Mouse (Mus musculus) heart, postnatal 10 days (tissue): ENCODE measurements around the gene Rbpms2. TPM values are rescaled to one million over a fixed set of nuclear protein-coding genes. Genes with fewer than 3 reads are reported as not detected.

ENCODE experiments used
- DNase-seq, 2 experiments: peaks; one replicate each; pipeline ENCODE4 v3.0.0; 2021
- intact Hi-C: fragments of 180-260 bp; cut with DNase I; formaldehyde crosslinking; loops from one replicate; pipeline ENCODE4 v1.15.1; 2025
- total RNA-seq, 2 experiments: library from RNA; stranded (reverse); gene quantifications; 2 replicates each; pipeline ENCODE4 v1.2.3; 2021

The Rbpms2 gene
- 10 to 100 TPM; 54.4 to 57.7 TPM for total RNA-seq

DNA sequence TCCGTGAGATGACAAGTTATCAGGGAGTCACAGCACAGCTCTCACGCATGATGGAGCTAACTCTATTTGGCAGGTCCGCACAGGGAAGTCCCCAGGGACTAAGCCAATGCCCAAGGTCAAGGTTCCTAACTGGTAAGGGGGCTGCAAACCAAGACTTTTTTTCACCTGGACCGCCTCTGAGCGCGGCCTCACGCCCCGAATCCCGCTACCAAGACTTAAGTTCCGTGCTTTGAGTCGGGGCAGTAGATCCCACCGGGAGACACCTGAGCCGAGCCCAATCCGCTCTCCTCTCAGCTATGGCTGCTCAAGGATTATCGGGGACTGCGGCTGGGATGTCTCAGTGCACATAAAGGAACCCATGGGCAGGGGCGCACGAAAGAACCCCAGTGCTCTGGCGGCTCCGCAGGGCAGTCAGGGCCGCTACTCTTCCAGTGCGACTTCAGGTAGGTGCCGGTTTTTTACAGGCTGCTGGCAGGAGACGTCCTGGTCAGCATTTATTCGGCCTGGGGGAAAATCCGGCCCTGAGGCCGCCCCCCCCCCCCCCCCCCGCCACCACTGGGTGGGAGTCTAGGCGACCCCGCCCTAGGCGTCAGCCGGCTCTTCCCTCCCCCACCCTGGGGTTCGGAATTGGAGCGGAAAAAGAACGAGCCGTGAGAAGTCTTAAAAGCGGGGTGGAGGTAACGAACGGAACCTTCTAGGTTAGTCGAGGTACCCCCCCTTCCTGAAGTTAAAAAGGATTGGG lies at the start of gene Rbpms2:
TSS of gene Rbpms2 (plus strand) at position 624 of the 742 bp plus-strand sequence.
- peak; percentile 67 to 72 for DNase-seq
- intact Hi-C loops: loop anchor here (2.0 kb wide), 1 partner anchor 32 kb away; no protein-coding TSS in a partner anchor

DNA sequence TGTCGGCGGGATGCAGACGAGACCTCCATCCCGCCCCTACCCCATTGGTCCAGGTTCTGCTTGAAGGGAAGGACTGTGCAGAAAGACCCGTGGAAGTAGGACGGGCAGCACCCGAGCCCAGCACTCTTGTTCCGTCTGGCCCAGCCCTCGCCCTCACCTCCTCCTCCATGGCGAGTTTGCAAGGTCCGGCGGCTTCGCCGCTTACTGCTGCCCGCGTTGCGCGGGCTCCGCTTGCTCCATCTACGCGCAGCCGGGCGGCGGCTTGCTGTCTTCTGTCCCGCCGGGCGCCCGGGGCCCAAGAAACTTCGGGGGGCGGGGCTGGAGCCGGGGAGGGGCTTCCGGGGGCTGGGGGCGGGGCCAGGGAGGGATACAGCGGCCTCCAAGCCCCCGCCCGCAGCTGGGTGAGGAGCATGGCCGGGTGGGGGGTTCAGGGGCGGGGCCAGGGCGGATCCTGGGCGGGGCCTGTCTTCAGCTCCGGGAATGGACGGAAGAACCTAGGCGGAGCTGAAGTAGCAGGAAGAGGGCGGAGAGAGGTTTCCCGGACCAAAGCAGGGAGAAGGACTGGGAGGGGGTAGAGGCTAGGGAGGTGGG lies 49.6 kb upstream of the Rbpms2 start, which contains the start of gene Plekho2:
TSS of gene Plekho2 (minus strand) at position 260 of the 591 bp plus-strand sequence.
- intact Hi-C loops: loop anchor here (2.0 to 10.0 kb wide), 5 partner anchors 17 to 148 kb away; partner anchors contain the start of gene Spg21
- DNase-seq: peak; percentile 94 to 95

DNA sequence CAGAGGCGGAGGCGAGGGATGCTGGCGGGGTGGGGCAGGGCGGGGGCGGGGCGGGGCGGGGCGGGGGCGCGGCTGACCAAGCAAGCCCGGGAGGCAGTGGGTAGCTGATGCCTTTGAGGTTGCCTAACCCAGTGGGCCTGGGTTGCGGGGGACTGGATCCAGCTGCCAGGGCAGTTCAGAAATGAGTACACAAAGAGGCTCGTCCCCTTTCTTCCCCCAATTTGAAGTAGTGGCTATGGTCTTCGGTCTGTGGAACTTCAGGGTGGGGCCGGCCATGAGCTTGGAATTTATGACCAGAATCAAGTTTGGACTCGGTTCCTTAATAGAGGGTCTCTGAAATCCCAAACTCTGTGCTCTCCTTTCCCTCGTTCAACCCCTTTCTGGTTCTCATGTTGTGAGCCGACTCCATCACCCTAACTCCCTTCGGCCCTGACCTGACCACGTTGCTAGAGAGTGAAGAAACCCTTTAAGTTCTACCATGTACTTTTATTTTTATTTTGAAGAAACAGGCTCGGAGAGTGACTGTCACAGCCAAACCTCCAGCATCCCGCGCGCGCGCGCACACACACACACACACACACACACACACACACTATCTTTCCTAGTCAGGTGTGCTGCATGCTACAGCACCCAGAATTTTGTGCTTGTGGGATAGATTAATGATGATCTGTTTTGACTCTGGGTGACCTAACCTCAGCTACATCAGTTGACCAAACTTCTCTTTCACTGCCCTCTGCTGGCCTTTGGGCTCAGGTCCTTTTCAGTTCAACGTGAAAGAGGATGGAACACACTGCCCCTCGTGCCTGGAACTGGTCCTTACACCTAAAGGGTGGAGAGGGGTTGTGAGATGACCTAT lies 48.8 kb upstream of the Rbpms2 start:
- intact Hi-C loops: loop anchor here (1.0 to 10.0 kb wide), 3 partner anchors 56 to 148 kb away; partner anchors contain the start of gene Spg21
- DNase-seq: peak; percentile 93

DNA sequence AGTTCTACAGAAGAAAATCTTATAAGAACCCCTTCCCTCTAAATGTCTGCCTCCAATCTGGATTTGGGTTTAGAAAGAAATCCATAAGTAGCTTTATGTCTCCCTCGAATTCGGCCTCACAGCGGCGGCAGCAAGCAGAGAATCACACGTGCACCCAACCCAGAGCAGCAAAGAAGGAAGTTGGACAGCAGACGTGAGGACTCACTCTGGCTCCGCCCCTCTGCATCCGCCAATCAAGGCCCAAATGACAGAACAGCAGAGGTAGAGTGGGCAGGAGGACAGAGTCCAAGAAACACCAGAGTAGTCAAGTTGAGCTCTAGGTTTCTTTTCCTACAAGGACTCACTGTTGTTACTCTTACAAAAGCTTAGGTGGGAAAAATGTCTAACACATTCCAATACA lies 46.4 kb upstream of the Rbpms2 start:
- intact Hi-C loops: loop anchor here (5.0 to 10.0 kb wide), 2 partner anchors 118 to 151 kb away; partner anchors contain the start of gene Spg21
- DNase-seq: peak in 1 of 2 experiments; percentile 27

DNA sequence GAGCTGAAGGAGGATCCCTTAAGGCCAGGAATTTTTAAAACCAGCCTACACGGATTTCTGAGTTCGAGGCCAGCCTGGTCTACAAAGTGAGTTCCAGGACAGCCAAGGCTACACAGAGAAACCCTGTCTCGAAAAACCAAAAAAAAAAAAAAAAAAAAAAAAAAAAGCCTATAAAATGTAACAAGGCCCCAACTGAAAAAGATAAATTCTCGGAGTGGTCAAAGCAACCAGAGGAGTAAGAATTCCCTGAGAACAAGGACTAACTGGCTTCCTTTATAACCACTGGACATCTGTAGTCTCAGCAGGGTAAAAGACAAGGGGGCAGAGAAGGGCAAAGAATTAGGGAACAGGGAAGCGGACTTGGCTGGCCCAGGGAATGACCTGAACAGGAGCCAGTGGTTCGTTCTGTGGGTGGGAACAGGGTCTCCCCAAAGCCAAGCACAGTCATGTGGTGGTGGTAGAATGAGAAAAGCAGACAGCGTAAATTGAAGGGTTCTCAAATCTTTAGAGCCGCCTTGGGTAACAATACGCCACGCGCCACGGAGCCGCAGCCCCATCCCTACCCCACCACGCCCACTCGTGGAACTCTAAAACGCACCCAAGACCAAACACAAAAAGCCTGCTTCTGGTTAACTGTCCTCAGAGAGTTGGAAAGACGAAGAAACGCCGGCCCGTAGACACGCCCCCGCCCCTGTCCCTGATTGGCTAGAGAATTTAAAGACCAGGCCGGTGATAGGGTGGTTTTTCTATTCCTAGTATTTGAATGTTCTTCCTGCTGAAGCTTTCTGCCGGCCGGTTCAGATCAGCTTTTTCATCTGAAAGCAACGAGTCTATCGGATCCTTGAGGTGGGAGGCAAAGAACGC lies 42.8 kb upstream of the Rbpms2 start, which contains the start of gene Pif1:
TSS of gene Pif1 (plus strand) at position 755 of the 864 bp plus-strand sequence.
- DNase-seq: peak; percentile 89
- intact Hi-C loops: loop anchor here (5.0 to 10.0 kb wide), 2 partner anchors 122 to 194 kb away; partner anchors contain the start of genes Kbtbd13 and Spg21

DNA sequence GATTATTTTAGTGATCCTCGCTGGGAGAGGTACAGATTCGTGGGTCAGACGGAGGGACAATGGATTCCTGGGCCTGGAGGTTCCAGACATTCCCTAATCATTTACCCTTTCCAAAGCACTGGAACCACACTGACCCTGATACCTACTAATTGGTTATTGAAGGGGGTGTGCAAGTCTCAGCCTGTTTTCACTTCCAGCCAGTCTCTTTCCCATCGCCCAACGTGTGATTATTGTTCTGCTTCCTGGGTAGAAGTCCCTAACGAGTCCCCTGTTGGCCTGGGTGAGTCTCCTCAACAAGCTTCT lies 42.2 kb upstream of the Rbpms2 start:
- intact Hi-C loops: loop anchor here (5.0 to 10.0 kb wide), 2 partner anchors 122 to 195 kb away; partner anchors contain the start of genes Kbtbd13 and Spg21
- no peak for DNase-seq

DNA sequence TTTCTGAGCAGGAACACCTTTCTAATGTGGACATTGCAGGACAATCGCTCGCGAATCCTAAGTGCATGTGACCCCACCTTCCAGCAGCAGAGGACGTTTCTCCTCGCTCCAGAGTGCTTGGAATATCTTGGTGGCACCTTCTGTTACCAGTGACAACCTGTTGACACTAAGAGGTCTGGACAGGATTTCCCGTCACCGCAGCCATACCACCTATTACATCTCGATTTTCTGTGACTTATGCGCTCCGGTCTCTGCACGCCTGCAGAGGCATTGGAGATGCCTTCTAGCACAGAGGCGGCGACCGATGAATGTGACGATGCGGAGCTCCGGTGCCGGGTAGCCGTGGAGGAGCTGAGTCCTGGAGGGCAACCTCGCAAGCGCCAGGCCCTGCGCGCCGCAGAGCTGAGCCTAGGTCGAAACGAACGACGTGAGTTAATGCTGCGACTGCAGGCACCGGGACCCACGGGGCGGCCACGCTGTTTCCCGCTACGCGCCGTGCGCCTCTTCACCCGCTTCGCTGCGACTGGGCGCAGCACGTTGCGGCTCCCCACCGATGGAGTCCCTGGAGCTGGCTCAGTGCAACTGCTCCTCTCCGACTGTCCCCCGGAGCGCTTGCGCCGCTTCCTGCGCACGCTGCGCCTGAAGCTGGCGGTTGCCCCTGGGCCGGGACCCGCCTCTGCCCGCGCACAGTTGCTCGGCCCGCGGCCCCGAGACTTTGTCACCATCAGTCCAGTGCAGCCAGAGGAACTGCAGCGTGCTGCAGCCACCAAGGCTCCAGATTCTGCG lies 41.7 kb upstream of the Rbpms2 start:
- intact Hi-C loops: loop anchor here (5.0 to 10.0 kb wide), 2 partner anchors 123 to 195 kb away; partner anchors contain the start of genes Kbtbd13 and Spg21
- peak; percentile 37 to 48 for DNase-seq

DNA sequence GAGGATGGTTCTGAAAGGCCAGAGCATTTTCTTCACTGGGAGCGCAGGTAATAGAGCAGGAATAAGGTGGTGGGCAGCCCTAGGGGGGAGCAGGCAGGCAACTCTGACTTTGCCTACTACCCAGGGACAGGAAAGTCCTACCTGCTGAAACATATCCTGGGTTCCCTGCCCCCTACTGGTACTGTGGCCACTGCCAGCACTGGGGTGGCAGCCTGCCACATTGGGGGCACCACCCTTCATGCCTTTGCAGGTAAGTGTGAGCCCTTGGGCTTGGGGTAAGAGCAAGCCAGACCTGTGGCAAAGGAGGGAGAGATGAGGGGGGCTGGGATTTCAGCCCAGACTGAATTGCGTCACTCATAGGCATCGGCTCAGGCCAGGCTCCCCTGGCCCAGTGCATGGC lies 40.4 kb upstream of the Rbpms2 start:
- DNase-seq: no peak
- intact Hi-C loops: loop anchor here (5.0 to 10.0 kb wide), 2 partner anchors 124 to 197 kb away; partner anchors contain the start of genes Kbtbd13 and Spg21

DNA sequence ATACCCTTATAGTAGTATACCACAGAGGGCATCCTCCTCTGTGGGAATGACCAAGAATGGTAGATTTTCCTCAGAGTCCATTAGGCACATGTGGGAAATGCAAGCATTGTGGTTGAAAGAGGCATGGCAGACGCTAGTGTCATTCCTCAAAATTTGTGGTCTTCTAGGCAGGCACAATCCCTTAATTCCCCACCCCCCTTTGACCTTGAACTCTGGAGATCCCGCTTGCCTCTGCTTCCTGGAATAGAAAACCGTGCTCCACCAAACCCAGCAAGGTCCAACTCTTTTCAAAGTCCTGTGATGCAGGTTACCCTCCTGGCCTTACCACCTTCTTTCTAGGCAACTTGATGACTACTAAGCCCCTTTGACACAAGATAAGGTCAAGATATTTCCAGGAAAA lies 36.7 kb upstream of the Rbpms2 start:
- intact Hi-C loops: no loop called here
- DNase-seq: no peak

DNA sequence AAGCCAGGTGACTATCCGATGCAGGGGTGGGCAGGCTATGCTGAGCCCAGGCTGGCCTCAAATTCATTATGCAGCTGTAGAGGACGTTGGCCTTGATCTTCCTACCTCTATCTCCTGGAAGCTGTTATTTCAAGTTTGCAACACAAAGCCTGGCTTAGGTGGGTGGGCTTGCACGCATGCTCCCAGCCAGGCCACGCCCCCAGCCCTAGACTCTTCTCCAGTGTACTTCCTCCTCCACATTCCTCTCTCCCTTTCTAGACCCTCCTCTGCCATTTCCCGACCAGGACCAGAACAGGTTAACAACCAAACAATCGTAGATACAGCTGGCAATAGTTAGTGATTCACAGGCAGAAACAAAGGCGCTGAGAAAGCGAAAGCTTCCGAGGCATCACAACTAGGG lies 35.9 kb upstream of the Rbpms2 start:
- intact Hi-C loops: no loop called here

DNA sequence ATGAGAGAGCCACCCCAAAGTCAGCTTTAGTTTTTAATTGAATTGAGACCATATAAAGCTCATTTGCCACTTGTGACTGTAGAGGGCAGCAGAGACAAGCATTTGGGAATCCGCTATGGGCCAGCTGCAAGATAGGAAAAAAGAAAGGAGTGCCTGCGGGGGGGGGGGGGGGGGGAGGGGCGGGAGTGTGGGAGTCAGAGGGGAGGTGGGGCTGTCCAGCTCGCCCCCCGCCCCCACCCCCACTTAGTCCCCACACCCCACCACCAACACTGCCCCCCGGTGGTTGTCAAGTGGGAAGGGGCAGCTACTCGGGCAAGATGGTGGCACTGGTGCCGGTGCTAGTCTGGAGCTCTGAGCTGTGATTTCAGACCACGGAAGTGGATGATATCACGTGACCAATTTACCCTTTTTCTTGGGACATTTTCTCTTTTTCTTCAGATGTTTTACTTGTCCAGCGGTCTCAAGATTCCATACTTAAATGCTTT lies 30.6 kb upstream of the Rbpms2 start:
- peak; percentile 66 to 78 for DNase-seq
- intact Hi-C loops: no loop called here

More for the DNA sequence above, 35.9 kb upstream of the Rbpms2 start:
- no peak for DNase-seq

DNA sequence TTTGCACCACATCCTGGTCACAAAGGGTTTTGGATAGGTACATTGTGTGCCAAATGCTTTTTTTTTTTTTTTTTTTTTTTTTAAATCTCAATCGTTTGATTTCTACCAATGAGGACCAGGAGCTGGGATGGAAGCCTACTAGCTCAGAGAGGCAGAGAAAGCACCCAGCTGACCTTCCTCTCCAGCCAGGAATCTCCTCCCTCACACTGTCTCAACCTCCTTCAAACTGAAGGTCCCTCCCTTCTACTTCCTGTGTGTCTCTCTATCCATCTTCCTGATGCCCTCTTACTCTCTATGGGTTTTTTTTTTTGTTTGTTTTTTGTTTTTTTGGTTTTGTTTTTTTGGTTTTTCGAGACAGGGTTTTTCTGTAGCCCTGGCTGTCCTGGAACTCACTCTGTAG lies 28.5 kb upstream of the Rbpms2 start:
- intact Hi-C loops: no loop called here
- no peak for DNase-seq

DNA sequence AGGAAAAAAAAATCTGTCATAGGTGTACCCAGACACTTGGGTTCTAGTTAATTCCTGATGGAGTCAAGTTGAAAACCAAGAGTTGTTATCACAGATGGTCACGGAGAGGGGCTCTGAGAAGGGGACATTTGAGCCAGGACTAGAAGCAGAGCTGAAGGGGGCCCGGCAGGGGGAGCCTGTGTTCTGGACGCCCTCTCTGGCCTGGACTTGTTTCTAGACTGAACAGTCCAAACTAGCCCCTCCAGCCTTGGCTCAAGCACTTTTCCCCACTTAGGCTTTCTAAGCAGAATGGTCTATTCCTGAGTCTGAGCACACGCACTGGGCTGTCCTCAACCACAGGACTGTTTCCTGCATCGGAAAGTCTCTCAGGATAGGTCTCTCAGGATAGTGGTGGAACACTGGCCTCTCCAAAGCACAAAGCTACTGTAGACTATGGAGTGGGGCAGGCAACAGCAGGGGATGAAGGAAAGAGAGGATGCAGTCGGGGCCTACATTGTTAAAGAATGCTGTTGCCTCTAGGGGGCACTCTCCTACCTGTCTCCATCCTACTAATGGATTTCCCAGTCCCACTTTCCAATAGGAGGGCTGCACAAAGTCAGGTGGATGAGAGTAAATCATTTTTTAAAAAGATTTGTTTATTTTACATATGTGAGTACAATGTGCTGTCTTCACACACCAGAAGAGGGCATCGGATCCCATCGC lies 25.9 kb upstream of the Rbpms2 start:
- intact Hi-C loops: loop anchor here (2.0 kb wide), 1 partner anchor 247 kb away; no protein-coding TSS in a partner anchor
- DNase-seq: peak in 1 of 2 experiments; percentile 27

DNA sequence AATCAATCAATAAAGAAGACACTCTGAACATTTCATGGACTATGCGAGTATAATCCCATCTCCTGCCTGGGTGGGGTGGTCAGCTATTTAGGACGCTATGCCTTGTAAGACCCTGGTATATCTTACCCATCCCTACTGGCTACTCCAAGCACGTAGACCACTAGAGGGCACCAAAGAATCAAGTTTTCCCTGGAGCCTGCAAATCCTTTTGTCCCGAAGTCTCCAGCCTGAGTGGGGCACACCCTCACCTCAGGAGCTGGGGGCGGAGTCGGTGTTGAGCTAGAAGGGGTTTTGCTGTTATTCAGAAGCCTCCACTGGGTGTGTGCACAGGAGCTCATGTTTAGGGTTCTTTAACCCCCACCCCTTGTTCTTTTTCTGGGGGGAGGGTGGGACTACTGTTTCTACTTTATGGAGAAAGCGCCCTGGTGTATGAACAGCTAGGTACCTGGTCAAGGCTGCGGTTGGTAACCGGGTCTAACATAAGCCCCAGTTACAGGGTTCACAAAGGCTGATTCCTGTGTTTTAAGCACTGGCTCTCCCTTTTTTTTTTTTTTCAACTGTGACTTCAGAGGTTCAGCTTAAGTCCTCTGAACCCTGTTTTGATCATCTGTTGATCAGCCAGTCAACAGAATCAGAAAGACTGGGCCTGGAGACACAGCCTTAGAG lies 23.8 kb upstream of the Rbpms2 start:
- peak; percentile 75 to 85 for DNase-seq
- intact Hi-C loops: loop anchor here (1.0 to 2.0 kb wide), 3 partner anchors 21 to 245 kb away; no protein-coding TSS in a partner anchor

DNA sequence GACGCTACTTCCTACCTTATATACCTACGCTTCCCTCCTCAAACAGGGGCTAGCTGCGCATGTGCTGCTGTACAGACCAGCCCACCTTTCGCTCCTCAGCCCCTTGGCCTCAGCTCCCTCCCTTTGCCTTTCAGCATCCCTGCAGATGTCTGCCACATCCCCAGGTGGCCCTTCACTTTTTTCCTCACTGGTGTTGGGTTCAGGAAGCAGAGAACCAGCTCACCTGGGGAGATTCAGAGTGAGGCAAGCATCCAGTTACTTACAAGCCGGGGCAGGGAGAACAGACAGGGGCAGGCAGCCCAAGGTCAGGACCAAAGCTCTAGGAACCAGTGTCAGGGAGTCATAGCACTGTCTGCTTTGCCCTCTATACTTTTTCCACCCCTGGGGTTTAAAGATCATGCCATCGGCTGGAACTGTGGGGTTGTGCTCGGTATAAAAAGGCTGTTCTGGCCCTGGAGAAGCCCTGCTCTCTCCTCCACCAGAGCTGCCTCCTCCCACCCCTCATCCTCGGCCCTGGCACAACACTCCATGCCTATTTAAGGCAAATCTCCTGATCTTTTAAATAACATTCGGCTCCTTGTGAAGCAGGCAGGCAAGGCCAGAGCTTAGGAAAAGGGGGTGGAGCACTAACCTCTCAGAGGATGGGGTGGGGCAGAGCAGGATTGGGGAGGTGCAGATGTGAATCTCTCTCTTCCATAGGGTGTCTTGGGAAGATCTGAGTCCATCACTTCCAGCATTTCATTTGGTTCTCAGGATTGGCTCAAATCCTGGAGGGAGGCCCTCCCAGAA lies 22.9 kb upstream of the Rbpms2 start:
- no peak for DNase-seq
- intact Hi-C loops: loop anchor here (2.0 kb wide), 1 partner anchor 20 kb away; no protein-coding TSS in a partner anchor

DNA sequence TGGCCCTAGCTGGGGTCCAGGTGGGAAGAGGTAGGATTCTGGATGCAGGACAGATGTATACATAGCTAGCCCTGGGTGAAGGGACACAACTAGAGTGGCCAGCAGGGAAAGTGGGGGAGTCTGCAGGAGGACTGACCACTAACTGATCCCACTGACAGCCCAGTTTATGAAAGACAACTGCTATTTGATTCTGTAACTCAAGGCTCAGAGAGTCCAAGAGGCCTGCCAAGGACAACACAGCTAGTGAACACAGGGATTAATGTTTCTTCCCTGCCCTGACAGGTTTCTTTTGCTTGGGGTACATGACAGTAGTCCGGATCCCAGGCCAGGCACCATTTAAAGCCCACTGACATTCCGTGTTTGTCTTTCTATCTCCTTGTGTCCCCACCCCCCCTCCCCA lies 22.3 kb upstream of the Rbpms2 start:
- intact Hi-C loops: loop anchor here (2.0 kb wide), 1 partner anchor 20 kb away; no protein-coding TSS in a partner anchor
- DNase-seq: no peak
